In genomic region chr12:102302322-102302721, GRCm38 (mm10) we compare ENCODE assay signal across 11 mouse cellular contexts. TPM values are rescaled to one million over a fixed set of nuclear protein-coding genes. Genes with fewer than 3 reads are reported as not detected.
DNase-seq lines count a peak whose midpoint lies in the region; ATAC-seq and TF ChIP-seq lines count a peak whose summit lies in the region.
"Had no signal": no experiment of that assay in that cellular context is flagged by ENCODE, and none has a peak within 500 bp of the region (broad histone marks: within the 10 kb centered on the region; RNA-seq: fewer than 3 reads in every experiment).

No protein-coding gene starts in this region.

- H3K36me3 ChIP-seq in heart, embryonic 14.5 days (ENCODE audit: control insufficient read depth, insufficient read depth, low read length): no peaks in the 10 kb centered on the region
- H3K36me3 ChIP-seq in kidney, embryonic 16.5 days (ENCODE audit: insufficient read depth, low read length): no peaks in the 10 kb centered on the region

- no peak for TF ChIP-seq POLR2A in bone marrow macrophage, adult 2 months (IDR thresholded peaks at IDR 0.05; ENCODE audit: borderline replicate concordance, low read depth, low read length)

- H3K4me1 ChIP-seq in heart, embryonic 14.5 days (ENCODE audit: control insufficient read depth in 2 of 2, insufficient read depth in 2 of 2, low read length in 2 of 2): peaks cover 42 to 54% of the 10 kb centered on the region in 2 experiments
- H3K4me1 ChIP-seq in bone marrow macrophage, adult 2 months (ENCODE audit: control insufficient read depth, insufficient read depth, low read length): peaks cover 54% of the 10 kb centered on the region
- H3K4me1 ChIP-seq in kidney, embryonic 16.5 days (ENCODE audit: insufficient read depth, low read length): peaks cover 38% of the 10 kb centered on the region

- 74% methylated on average over 9 of the region's 9 CpGs for WGBS in heart, embryonic 14.5 days
- 69% methylated on average over 9 of the region's 9 CpGs for WGBS in kidney, embryonic 16.5 days

- no peak for TF ChIP-seq CTCF in bone marrow macrophage, adult 2 months (IDR thresholded peaks at IDR 0.05; ENCODE audit: low read depth, low read length)

- H3K9ac ChIP-seq in heart, embryonic 14.5 days (ENCODE audit: low read length): no peak overlapping the region
- H3K9ac ChIP-seq in kidney, embryonic 16.5 days (replicated peaks; ENCODE audit: low read length): no peak overlapping the region

- no peak overlapping the region for H3K4me2 ChIP-seq in heart, embryonic 14.5 days (ENCODE audit: low read length)
- no peak overlapping the region for H3K4me2 ChIP-seq in kidney, embryonic 16.5 days (replicated peaks; ENCODE audit: low read depth, low read length)

- intact Hi-C loops in heart, postnatal 25 days (cut with DNase I): no loop called here

- DNase-seq in heart, postnatal 25 days (ENCODE audit: low spot score): no peak
- no peak for DNase-seq in frontal cortex, postnatal 25 days (ENCODE audit: low spot score in 2 of 2)
- no peak for DNase-seq in right cerebral cortex, postnatal 10 days (ENCODE audit: low spot score in 2 of 2)
- no peak for DNase-seq in left cerebral cortex, adult 11 months (ENCODE audit: low spot score)

- no peaks in the 10 kb centered on the region for H3K27me3 ChIP-seq in heart, embryonic 14.5 days (ENCODE audit: control insufficient read depth, insufficient read depth, low read length)
- H3K27me3 ChIP-seq in kidney, embryonic 16.5 days (ENCODE audit: insufficient read depth, low read length): no peaks in the 10 kb centered on the region

- H3K4me3 ChIP-seq in heart, embryonic 14.5 days (ENCODE audit: control insufficient read depth in 1 of 2, insufficient read depth in 1 of 2, low read depth in 1 of 2, low read length in 2 of 2): no peak overlapping the region
- no peak overlapping the region for H3K4me3 ChIP-seq in bone marrow macrophage, adult 2 months (ENCODE audit: insufficient read depth, low read length)
- H3K4me3 ChIP-seq in kidney, embryonic 16.5 days (ENCODE audit: low read length): no peak overlapping the region
- H3K4me3 ChIP-seq: left cerebral cortex, adult 2 months; myocyte had no signal

- peak overlapping the region; percentile 10 to 25; a peak in 1 of 4 replicates for H3K27ac ChIP-seq in heart, embryonic 14.5 days (replicated peaks in 1 of 2; ENCODE audit: control insufficient read depth in 1 of 2, insufficient read depth in 1 of 2, low read depth in 2 of 2, low read length in 2 of 2)
- H3K27ac ChIP-seq in bone marrow macrophage, adult 2 months (ENCODE audit: insufficient read depth, low read depth, low read length): peak overlapping the region; percentile 52
- H3K27ac ChIP-seq in kidney, embryonic 16.5 days (ENCODE audit: low read length): 0 out of 2 replicates have a peak overlapping the region, but pooled peaks have one; percentile 14

- no peaks in the 10 kb centered on the region for H3K9me3 ChIP-seq in heart, embryonic 14.5 days (ENCODE audit: control insufficient read depth, low read length)
- H3K9me3 ChIP-seq in kidney, embryonic 16.5 days (ENCODE audit: low read length): no peaks in the 10 kb centered on the region

- no peak for ATAC-seq in heart, embryonic 14.5 days (ENCODE audit: insufficient number of reproducible peaks, insufficient read depth, low FRiP score, low read depth)
- ATAC-seq in kidney, embryonic 16.5 days (ENCODE audit: low FRiP score, low TSS enrichment): no peak; the same call in 1 of the 2 replicates
- ATAC-seq in megakaryocyte progenitor cell, adult 5-6 weeks (replicated peaks; ENCODE audit: poor library complexity): peak; percentile 84
- ATAC-seq: forebrain, embryonic 14.5 days had no signal

RNA-seq across cellular contexts. Expression of gene Rin3, which starts 19.5 kb away (rescaled TPM):
- 11.7 and 11.8 TPM in 2 replicates for polyA plus RNA-seq in heart, embryonic 14.5 days (2014; fragmentation: Nextera tagmentation; extraction: Ambion mirVana)
- 10 to 100 TPM; 14.0 to 17.5 TPM for total RNA-seq in heart, postnatal 25 days (2021)
- 31.8 and 39.5 TPM in 2 replicates for polyA plus RNA-seq in bone marrow macrophage, adult 2 months (2012; ENCODE audit: insufficient read depth, insufficient read length, missing spikeins)
- 8.7 and 9.1 TPM in 2 replicates for polyA plus RNA-seq in kidney, embryonic 16.5 days (2015; fragmentation: Nextera tagmentation; extraction: Ambion mirVana)
- 119 and 135 TPM in 2 replicates for total RNA-seq in megakaryocyte progenitor cell, adult 5-6 weeks (2015)
- 68.0 and 70.5 TPM in 2 replicates for total RNA-seq in megakaryocyte progenitor cell, adult 5-6 weeks (2017)
